Mouse (Mus musculus): ENCODE measurements around the gene Snap29. TPM values are rescaled to one million over a fixed set of nuclear protein-coding genes. Genes with fewer than 3 reads are reported as not detected.

Gene Snap29
- polyA plus RNA-seq, 1 experiment from 2014 or later = 19.4 TPM

GRCm38 (mm10) chr16:17406512-17407231, 886 bp downstream of the Snap29 start:
- WGBS = 27% methylated on average over 9 of the region's 9 CpGs
- H3K27ac ChIP-seq (ENCODE audit: low read length) = 0 out of 2 replicates have a peak overlapping the region, but pooled peaks have one; percentile 53
- peak overlapping the region; percentile 82 for H3K4me3 ChIP-seq (replicated peaks; ENCODE audit: low read length)

GRCm38 (mm10) chr16:17409046-17409445, 3.3 kb downstream of the Snap29 start:
- Histone ChIP-seq H3K4me3 (replicated peaks; ENCODE audit: low read length) (no peak overlapping the region), H3K27ac (ENCODE audit: low read length) (peak overlapping the region; percentile 42; the same call in 1 of the 2 replicates), H3K4me1 (ENCODE audit: control insufficient read depth, insufficient read depth, low read length) (peaks cover 17% of the 10 kb centered on the region), H3K9ac (ENCODE audit: low read length) (no peak overlapping the region), H3K36me3 (ENCODE audit: control insufficient read depth, insufficient read depth, low read length) (no peaks in the 10 kb centered on the region; the same call in 1 of the 2 replicates), H3K4me2 (ENCODE audit: low read depth, low read length) (no peak overlapping the region), H3K27me3 (ENCODE audit: control insufficient read depth, insufficient read depth, low read length) (no peaks in the 10 kb centered on the region), H3K9me3 (replicated peaks; ENCODE audit: control insufficient read depth, low read length) (no peaks in the 10 kb centered on the region)
- 93% methylated on average over 2 of the region's 2 CpGs for WGBS
- ATAC-seq (ENCODE audit: insufficient read depth, low FRiP score) = no peak

More at GRCm38 (mm10) chr16:17406512-17407231, 886 bp downstream of the Snap29 start:
- no peak for ATAC-seq (ENCODE audit: insufficient read depth, low FRiP score)
- no peaks in the 10 kb centered on the region for H3K27me3 ChIP-seq (ENCODE audit: control insufficient read depth, insufficient read depth, low read length)
- peak overlapping the region; percentile 66 for H3K4me2 ChIP-seq (ENCODE audit: low read depth, low read length)
- H3K9ac ChIP-seq (ENCODE audit: low read length) = peak overlapping the region; percentile 88
- H3K36me3 ChIP-seq (ENCODE audit: control insufficient read depth, insufficient read depth, low read length) = no peaks in the 10 kb centered on the region; the same call in 1 of the 2 replicates
- H3K9me3 ChIP-seq (replicated peaks; ENCODE audit: control insufficient read depth, low read length) = no peaks in the 10 kb centered on the region
- peaks cover 17% of the 10 kb centered on the region for H3K4me1 ChIP-seq (ENCODE audit: control insufficient read depth, insufficient read depth, low read length)

GRCm38 (mm10) chr16:17410209-17410608, 4.4 kb downstream of the Snap29 start:
- H3K4me3 ChIP-seq (replicated peaks; ENCODE audit: low read length) = no peak overlapping the region
- H3K9me3 ChIP-seq (replicated peaks; ENCODE audit: control insufficient read depth, low read length) = no peaks in the 10 kb centered on the region
- H3K4me2 ChIP-seq (ENCODE audit: low read depth, low read length) = no peak overlapping the region
- no peaks in the 10 kb centered on the region for H3K27me3 ChIP-seq (ENCODE audit: control insufficient read depth, insufficient read depth, low read length)
- 0 out of 2 replicates have a peak overlapping the region, but pooled peaks have one; percentile 39 for H3K27ac ChIP-seq (ENCODE audit: low read length)
- no peak for ATAC-seq (ENCODE audit: insufficient read depth, low FRiP score)
- no peak overlapping the region for H3K9ac ChIP-seq (ENCODE audit: low read length)
- 43% methylated on average over 4 of the region's 4 CpGs for WGBS
- peaks cover 7% of the 10 kb centered on the region for H3K4me1 ChIP-seq (ENCODE audit: control insufficient read depth, insufficient read depth, low read length)
- no peaks in the 10 kb centered on the region; the same call in 1 of the 2 replicates for H3K36me3 ChIP-seq (ENCODE audit: control insufficient read depth, insufficient read depth, low read length)

GRCm38 (mm10) chr16:17423021-17423420, 17.2 kb downstream of the Snap29 start:
- Histone ChIP-seq H3K9me3 (replicated peaks; ENCODE audit: control insufficient read depth, low read length) (no peaks in the 10 kb centered on the region), H3K4me3 (replicated peaks; ENCODE audit: low read length) (no peak overlapping the region), H3K27me3 (ENCODE audit: control insufficient read depth, insufficient read depth, low read length) (no peaks in the 10 kb centered on the region), H3K4me2 (ENCODE audit: low read depth, low read length) (no peak overlapping the region), H3K27ac (ENCODE audit: low read length) (no peak overlapping the region), H3K4me1 (ENCODE audit: control insufficient read depth, insufficient read depth, low read length) (no peaks in the 10 kb centered on the region), H3K9ac (ENCODE audit: low read length) (no peak overlapping the region), H3K36me3 (ENCODE audit: control insufficient read depth, insufficient read depth, low read length) (peaks cover 6% of the 10 kb centered on the region; the same call in 1 of the 2 replicates)
- WGBS = 75% methylated on average over 3 of the region's 3 CpGs
- ATAC-seq (ENCODE audit: insufficient read depth, low FRiP score) = no peak

- H3K27ac ChIP-seq (ENCODE audit: low read length) = no peak overlapping the region
- ATAC-seq (ENCODE audit: insufficient read depth, low FRiP score) = no peak
- H3K9me3 ChIP-seq (replicated peaks; ENCODE audit: control insufficient read depth, low read length) = no peaks in the 10 kb centered on the region
- peaks cover 3% of the 10 kb centered on the region; the same call in 1 of the 2 replicates for H3K36me3 ChIP-seq (ENCODE audit: control insufficient read depth, insufficient read depth, low read length)
- no peaks in the 10 kb centered on the region for H3K4me1 ChIP-seq (ENCODE audit: control insufficient read depth, insufficient read depth, low read length)
- no peak overlapping the region for H3K4me2 ChIP-seq (ENCODE audit: low read depth, low read length)
- no peaks in the 10 kb centered on the region for H3K27me3 ChIP-seq (ENCODE audit: control insufficient read depth, insufficient read depth, low read length)
- H3K9ac ChIP-seq (ENCODE audit: low read length) = no peak overlapping the region
- 56% methylated on average over 2 of the region's 2 CpGs for WGBS
- no peak overlapping the region for H3K4me3 ChIP-seq (replicated peaks; ENCODE audit: low read length)
These were observed 26.8 kb downstream of the Snap29 start for GRCm38 (mm10) chr16:17432576-17432975.

GRCm38 (mm10) chr16:17451541-17452372, 46.0 kb downstream of the Snap29 start, which contains the start of gene Crkl:
TSS of gene Crkl (plus strand) at chr16:17451987.
- peak within 1 kb of the TSS; percentile 97 for H3K9ac ChIP-seq (ENCODE audit: low read length)
- H3K4me2 ChIP-seq (ENCODE audit: low read depth, low read length) = peak within 1 kb of the TSS; percentile 78
- peak within 1 kb of the TSS; percentile 93 for H3K4me3 ChIP-seq (replicated peaks; ENCODE audit: low read length)
- peaks cover 14% of the 10 kb centered on the region for H3K4me1 ChIP-seq (ENCODE audit: control insufficient read depth, insufficient read depth, low read length)
- no peaks in the 10 kb centered on the region for H3K27me3 ChIP-seq (ENCODE audit: control insufficient read depth, insufficient read depth, low read length)
- ATAC-seq (ENCODE audit: insufficient read depth, low FRiP score) = peak; percentile 98
- peaks cover 8% of the 10 kb centered on the region for H3K36me3 ChIP-seq (ENCODE audit: control insufficient read depth, insufficient read depth, low read length)
- WGBS = under 1% methylated on average over 63 of the region's 63 CpGs
- peak within 1 kb of the TSS; percentile 96 for H3K27ac ChIP-seq (ENCODE audit: low read length)
- H3K9me3 ChIP-seq (replicated peaks; ENCODE audit: control insufficient read depth, low read length) = no peaks in the 10 kb centered on the region

GRCm38 (mm10) chr16:17452373-17452715, 46.6 kb downstream of the Snap29 start:
- H3K27me3 ChIP-seq (ENCODE audit: control insufficient read depth, insufficient read depth, low read length) = no peaks in the 10 kb centered on the region
- peak overlapping the region; percentile 96 for H3K27ac ChIP-seq (ENCODE audit: low read length)
- peak; percentile 22 for ATAC-seq (ENCODE audit: insufficient read depth, low FRiP score)
- H3K36me3 ChIP-seq (ENCODE audit: control insufficient read depth, insufficient read depth, low read length) = peaks cover 12% of the 10 kb centered on the region
- peak overlapping the region; percentile 97 for H3K9ac ChIP-seq (ENCODE audit: low read length)
- peak overlapping the region; percentile 93 for H3K4me3 ChIP-seq (replicated peaks; ENCODE audit: low read length)
- no peaks in the 10 kb centered on the region for H3K9me3 ChIP-seq (replicated peaks; ENCODE audit: control insufficient read depth, low read length)
- H3K4me2 ChIP-seq (ENCODE audit: low read depth, low read length) = peak overlapping the region; percentile 78
- H3K4me1 ChIP-seq (ENCODE audit: control insufficient read depth, insufficient read depth, low read length) = peaks cover 14% of the 10 kb centered on the region
- 0% methylated on average over 24 of the region's 24 CpGs for WGBS

- Histone ChIP-seq H3K4me3 (replicated peaks; ENCODE audit: low read length) (no peak overlapping the region), H3K36me3 (ENCODE audit: control insufficient read depth, insufficient read depth, low read length) (peaks cover 12% of the 10 kb centered on the region), H3K4me1 (ENCODE audit: control insufficient read depth, insufficient read depth, low read length) (peaks cover 12% of the 10 kb centered on the region), H3K27ac (ENCODE audit: low read length) (no peak overlapping the region), H3K27me3 (ENCODE audit: control insufficient read depth, insufficient read depth, low read length) (no peaks in the 10 kb centered on the region), H3K9me3 (replicated peaks; ENCODE audit: control insufficient read depth, low read length) (no peaks in the 10 kb centered on the region), H3K4me2 (ENCODE audit: low read depth, low read length) (no peak overlapping the region), H3K9ac (ENCODE audit: low read length) (no peak overlapping the region)
- no peak for ATAC-seq (ENCODE audit: insufficient read depth, low FRiP score)
- 100% methylated on average over 1 of the region's 1 CpGs for WGBS
These were observed 51.1 kb downstream of the Snap29 start for GRCm38 (mm10) chr16:17456901-17457300.

GRCm38 (mm10) chr16:17460254-17460653, 54.5 kb downstream of the Snap29 start:
- H3K4me2 ChIP-seq (ENCODE audit: low read depth, low read length) = no peak overlapping the region
- H3K9ac ChIP-seq (ENCODE audit: low read length) = no peak overlapping the region
- H3K36me3 ChIP-seq (ENCODE audit: control insufficient read depth, insufficient read depth, low read length) = peaks cover 14% of the 10 kb centered on the region
- WGBS = 92% methylated on average over 4 of the region's 4 CpGs
- no peaks in the 10 kb centered on the region for H3K9me3 ChIP-seq (replicated peaks; ENCODE audit: control insufficient read depth, low read length)
- no peak for ATAC-seq (ENCODE audit: insufficient read depth, low FRiP score)
- H3K4me1 ChIP-seq (ENCODE audit: control insufficient read depth, insufficient read depth, low read length) = peaks cover 6% of the 10 kb centered on the region; the same call in 1 of the 2 replicates
- H3K27ac ChIP-seq (ENCODE audit: low read length) = no peak overlapping the region
- H3K4me3 ChIP-seq (replicated peaks; ENCODE audit: low read length) = no peak overlapping the region
- H3K27me3 ChIP-seq (ENCODE audit: control insufficient read depth, insufficient read depth, low read length) = no peaks in the 10 kb centered on the region

Measured in stomach, embryonic 16.5 days (tissue).